In the genomic region with DNA sequence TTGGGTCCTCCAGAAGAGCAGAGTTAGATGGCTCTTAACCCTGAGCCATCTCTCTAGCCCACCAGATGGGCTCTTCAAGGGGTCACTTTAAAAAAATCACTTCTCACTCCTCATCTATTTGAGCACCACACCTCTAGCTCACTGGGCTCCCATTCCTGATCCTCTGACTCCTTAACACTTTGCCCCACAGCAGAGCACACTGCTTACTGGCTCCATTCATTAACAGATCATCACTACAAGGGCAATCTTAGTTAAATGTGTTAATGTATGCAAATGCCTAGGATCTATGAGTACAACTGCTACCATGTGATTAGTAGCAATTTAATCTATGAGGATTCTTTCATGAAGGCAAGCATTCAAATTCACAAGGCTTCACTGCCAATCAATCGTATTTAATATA, we compare ENCODE assay signal across 17 mouse cellular contexts. TPM values are rescaled to one million over a fixed set of nuclear protein-coding genes. Genes with fewer than 3 reads are reported as not detected.
DNase-seq lines count a peak whose midpoint lies in the region; ATAC-seq and TF ChIP-seq lines count a peak whose summit lies in the region.
"Had no signal": no experiment of that assay in that cellular context is flagged by ENCODE, and none has a peak within 500 bp of the region (broad histone marks: within the 10 kb centered on the region; RNA-seq: fewer than 3 reads in every experiment).

No protein-coding gene starts in this region.

- no peak for DNase-seq in forebrain, embryonic 11.5 days (ENCODE audit: low spot score)
- DNase-seq in heart, adult 11 months: peak; percentile 19
- peak; percentile 28 for DNase-seq in brain, embryonic 14.5 days (ENCODE audit: low read depth)
- no peak for DNase-seq in lung, adult 18-20 months
- DNase-seq: adrenal gland, adult 2 months; adrenal gland, postnatal 10 days; adrenal gland, postnatal 25 days; cerebellum, adult 11-12 months; cerebellum, adult 2 months; cerebellum, adult 9-10 months; cerebellum, postnatal 10 days; cerebellum, postnatal 25 days; forebrain, postnatal 0 days had no signal

- H3K27me3 ChIP-seq in forebrain, embryonic 13.5 days: no peaks in the 10 kb centered on the region
- no peaks in the 10 kb centered on the region for H3K27me3 ChIP-seq in forebrain, embryonic 11.5 days (ENCODE audit: control insufficient read depth, insufficient read depth, low read length)
- H3K27me3 ChIP-seq in heart, embryonic 12.5 days (replicated peaks): no peaks in the 10 kb centered on the region
- H3K27me3 ChIP-seq: embryonic facial prominence, embryonic 12.5 days had no signal

- no peak for TF ChIP-seq POLR2A in brain, embryonic 14.5 days (IDR thresholded peaks at IDR 0.05; ENCODE audit: borderline replicate concordance, extremely low read depth, insufficient read depth, insufficient read length, poor library complexity, severe bottlenecking)

- H3K4me3 ChIP-seq in forebrain, embryonic 13.5 days: no peak overlapping the region
- no peak overlapping the region for H3K4me3 ChIP-seq in forebrain, embryonic 11.5 days (ENCODE audit: low read depth, low read length)
- no peak overlapping the region for H3K4me3 ChIP-seq in heart, embryonic 12.5 days
- H3K4me3 ChIP-seq: embryonic facial prominence, embryonic 10.5 days; embryonic facial prominence, embryonic 12.5 days had no signal

- peaks cover 23% of the 10 kb centered on the region for H3K36me3 ChIP-seq in forebrain, embryonic 13.5 days (ENCODE audit: poor library complexity, severe bottlenecking)
- H3K36me3 ChIP-seq in forebrain, embryonic 11.5 days (ENCODE audit: control insufficient read depth, insufficient read depth, low read length): no peaks in the 10 kb centered on the region; the same call in 1 of the 2 replicates
- peaks cover 42% of the 10 kb centered on the region for H3K36me3 ChIP-seq in heart, embryonic 12.5 days

- no peak overlapping the region for H3K4me2 ChIP-seq in forebrain, embryonic 13.5 days
- H3K4me2 ChIP-seq in forebrain, embryonic 11.5 days (ENCODE audit: low read depth, low read length, severe bottlenecking): no peak overlapping the region
- H3K4me2 ChIP-seq in heart, embryonic 12.5 days: no peak overlapping the region
- H3K4me2 ChIP-seq: embryonic facial prominence, embryonic 12.5 days had no signal

- H3K9ac ChIP-seq in forebrain, embryonic 13.5 days: no peak overlapping the region
- H3K9ac ChIP-seq in forebrain, embryonic 11.5 days (ENCODE audit: low read length): no peak overlapping the region
- no peak overlapping the region for H3K9ac ChIP-seq in heart, embryonic 12.5 days
- H3K9ac ChIP-seq: embryonic facial prominence, embryonic 12.5 days; forebrain, postnatal 0 days had no signal

- no peaks in the 10 kb centered on the region for H3K9me3 ChIP-seq in forebrain, embryonic 13.5 days (replicated peaks)
- no peaks in the 10 kb centered on the region for H3K9me3 ChIP-seq in forebrain, embryonic 11.5 days (ENCODE audit: control insufficient read depth, low read length)
- 0 out of 2 replicates have a peak, but pooled peaks cover 2% of the 10 kb centered on the region for H3K9me3 ChIP-seq in heart, embryonic 12.5 days (replicated peaks)
- H3K9me3 ChIP-seq: embryonic facial prominence, embryonic 12.5 days had no signal

- peaks cover 11% of the 10 kb centered on the region for H3K4me1 ChIP-seq in forebrain, embryonic 13.5 days
- H3K4me1 ChIP-seq in forebrain, embryonic 11.5 days (replicated peaks; ENCODE audit: control insufficient read depth, insufficient read depth, low read length): no peaks in the 10 kb centered on the region
- H3K4me1 ChIP-seq in heart, embryonic 12.5 days (replicated peaks): no peaks in the 10 kb centered on the region; the same call in 1 of the 2 replicates

- no peak overlapping the region for H3K27ac ChIP-seq in forebrain, embryonic 13.5 days
- H3K27ac ChIP-seq in forebrain, embryonic 11.5 days (ENCODE audit: low read depth, low read length): no peak overlapping the region
- H3K27ac ChIP-seq in heart, embryonic 12.5 days (ENCODE audit: poor library complexity, severe bottlenecking): no peak overlapping the region
- H3K27ac ChIP-seq: embryonic facial prominence, embryonic 10.5 days; embryonic facial prominence, embryonic 12.5 days had no signal

- ATAC-seq in forebrain, embryonic 13.5 days: peak; percentile 62; the same call in 1 of the 2 replicates
- no peak for ATAC-seq in forebrain, embryonic 11.5 days (replicated peaks; ENCODE audit: low FRiP score)
- ATAC-seq in heart, embryonic 12.5 days (ENCODE audit: insufficient number of reproducible peaks, low FRiP score): no peak
- ATAC-seq: forebrain, postnatal 0 days had no signal

- TF ChIP-seq CTCF in brain, embryonic 14.5 days (IDR thresholded peaks at IDR 0.05; ENCODE audit: borderline replicate concordance, extremely low read depth, insufficient read depth, insufficient read length): no peak

- 84% methylated on average over 1 of the region's 1 CpGs for WGBS in forebrain, embryonic 13.5 days
- 93% methylated on average over 1 of the region's 1 CpGs for WGBS in forebrain, embryonic 11.5 days
- WGBS in heart, embryonic 12.5 days: 88% methylated on average over 1 of the region's 1 CpGs

RNA-seq across cellular contexts. Expression of a gene that starts 58.1 kb away (rescaled TPM):
- polyA plus RNA-seq in forebrain, embryonic 13.5 days (2015; fragmentation: Nextera tagmentation; extraction: Ambion mirVana): 69.9 and 70.3 TPM in 2 replicates
- polyA plus RNA-seq in forebrain, embryonic 11.5 days (2014; fragmentation: Nextera tagmentation; extraction: Ambion mirVana): 65.5 and 70.4 TPM in 2 replicates
- polyA plus RNA-seq in heart, embryonic 12.5 days (2016; fragmentation: Nextera tagmentation; extraction: Ambion mirVana): 37.4 and 37.5 TPM in 2 replicates
- polyA plus RNA-seq in brain, embryonic 14.5 days (2012; rRNA removed): 33.3 and 34.7 TPM in 2 replicates

RNA-seq across cellular contexts. Expression of a gene that starts 58.3 kb away (rescaled TPM):
- 35.1 and 40.0 TPM in 2 replicates for polyA plus RNA-seq in forebrain, embryonic 13.5 days (2015; fragmentation: Nextera tagmentation; extraction: Ambion mirVana)
- polyA plus RNA-seq in forebrain, embryonic 11.5 days (2014; fragmentation: Nextera tagmentation; extraction: Ambion mirVana): 42.5 and 47.1 TPM in 2 replicates
- polyA plus RNA-seq in heart, embryonic 12.5 days (2016; fragmentation: Nextera tagmentation; extraction: Ambion mirVana): 26.0 and 26.4 TPM in 2 replicates
- 29.0 and 30.8 TPM in 2 replicates for polyA plus RNA-seq in brain, embryonic 14.5 days (2012; rRNA removed)

Comparison
In these comparisons a context has a peak if more than half of its experiments do, and no peak if none do; other contexts are left out.
1. DNase-seq: peak in heart, adult 11 months (single experiment) and brain, embryonic 14.5 days (single experiment); none in forebrain, embryonic 11.5 days (single experiment) and lung, adult 18-20 months (0 of 2).